Mouse (Mus musculus): Measurements from ENCODE around the gene Gm15262. TPM values are rescaled to one million over a fixed set of nuclear protein-coding genes. Genes with fewer than 3 reads are reported as not detected.

Gene Gm15262
- not detected for polyA plus RNA-seq (2017; shearing (Covaris generic))

GRCm38 (mm10) chrX:161287156-161287555, at the start of gene Gm15262:
TSS of gene Gm15262 (plus strand) at chrX:161287456.

Other genes with a start within 250 kb of the Gm15262 start
- gene Scml2, start 170.3 kb upstream of the Gm15262 start, polyA plus RNA-seq (2017; shearing (Covaris generic)) = not detected